Mouse (Mus musculus): Measurements from ENCODE around the gene Ralgps2. TPM values are rescaled to one million over a fixed set of nuclear protein-coding genes. Genes with fewer than 3 reads are reported as not detected.

The Ralgps2 gene
- total RNA-seq, 1 experiment from 2014 or later: 654 TPM

Other genes starting within 250 kb of the Ralgps2 start
- 34.7 and 36.0 TPM in 2 replicates for gene Fam20b, start 220.5 kb downstream of the Ralgps2 start, total RNA-seq (2017)
- gene Angptl1, start 101.1 kb downstream of the Ralgps2 start, total RNA-seq (2017): 0.98 and 1.3 TPM in 2 replicates
- gene Tex35, start 169.1 kb upstream of the Ralgps2 start, total RNA-seq (2017): not detected in 2 replicates